Mouse (Mus musculus): ENCODE measurements around the gene Dido1.

DNA sequence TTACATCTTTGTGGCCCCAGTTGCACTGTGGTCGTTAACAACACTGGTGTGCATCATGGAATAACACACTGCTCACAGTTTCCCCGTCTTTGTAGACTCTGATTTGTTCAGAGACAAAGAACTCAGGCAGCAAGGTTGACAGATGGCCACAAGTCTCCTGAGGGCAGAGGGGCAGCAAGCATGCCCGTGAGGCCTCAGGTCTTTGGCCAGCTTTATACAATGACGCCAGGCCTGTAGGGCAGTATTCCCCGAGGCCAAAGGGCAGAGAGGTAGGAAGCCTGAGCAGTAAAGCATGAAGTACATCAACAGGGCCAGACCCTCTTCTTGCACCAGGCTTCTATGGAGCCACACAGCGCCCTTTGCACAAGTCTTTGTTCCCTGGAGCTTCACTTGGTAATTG, 54.6 kb downstream of the Dido1 start:
- TF ChIP-seq CTCF (conservative IDR thresholded peaks at IDR 0.05; ENCODE audit: low read length) = no peak
- TF ChIP-seq NANOG (IDR thresholded peaks at IDR 0.05; ENCODE audit: borderline replicate concordance, low read length) = no peak
